Mouse (Mus musculus) embryonic facial prominence, embryonic 14.5 days (tissue): ENCODE measurements around the gene Ppp1r15b. TPM values are rescaled to one million over a fixed set of nuclear protein-coding genes. Genes with fewer than 3 reads are reported as not detected.

Experiments
- ATAC-seq: fragments of 200-750 bp; cut with Nextera tagmentation; 2 replicates; pipeline ENCODE4 v1.8.0; 2017; ENCODE audit warnings: low read depth, moderate number of reproducible peaks, moderate TSS enrichment
- DNase-seq: peaks from one replicate; pipeline ENCODE4 v3.0.0-alpha.2; 2015; ENCODE audit warnings: low spot score
- H3K27ac ChIP-seq: fragments of 300-500 bp; sonication (generic); replicated peaks from 2 replicates; pipeline ENCODE4 v1.5.1; 2014; ENCODE audit warnings: low read depth, mild to moderate bottlenecking, low read length, moderate library complexity
- H3K27me3 ChIP-seq: fragments of 300-500 bp; sonication (generic); replicated peaks from 2 replicates; pipeline ENCODE4 v1.6.1; 2014; ENCODE audit warnings: low read length; ENCODE audit not compliant: control insufficient read depth, insufficient read depth
- H3K36me3 ChIP-seq: fragments of 300-500 bp; sonication (generic); 2 replicates; pipeline ENCODE4 v1.6.1; 2014; ENCODE audit warnings: low read length, mixed read lengths; ENCODE audit not compliant: control insufficient read depth, insufficient read depth
- H3K4me1 ChIP-seq: fragments of 300-500 bp; sonication (generic); 2 replicates; pipeline ENCODE4 v1.6.1; 2014; ENCODE audit warnings: antibody characterized with exemption, low read length; ENCODE audit not compliant: control insufficient read depth, insufficient read depth
- H3K4me2 ChIP-seq: fragments of 300-500 bp; sonication (generic); 2 replicates; pipeline ENCODE4 v1.6.1; 2014; ENCODE audit warnings: low read depth, mild to moderate bottlenecking, low read length, moderate library complexity, mixed read lengths
- H3K4me3 ChIP-seq: fragments of 300-500 bp; sonication (generic); 2 replicates; pipeline ENCODE4 v1.5.1; 2014; ENCODE audit warnings: low read depth, mild to moderate bottlenecking, low read length
- H3K9ac ChIP-seq: fragments of 300-500 bp; sonication (generic); 2 replicates; pipeline ENCODE4 v1.6.1; 2014; ENCODE audit warnings: low read depth, mild to moderate bottlenecking, low read length, moderate library complexity, mixed read lengths
- H3K9me3 ChIP-seq: fragments of 300-500 bp; sonication (generic); 2 replicates; pipeline ENCODE4 v1.6.1; 2016; ENCODE audit warnings: low read length; ENCODE audit not compliant: control insufficient read depth
- WGBS: fragments of 180-500 bp; shearing (Covaris S2); extraction: QIAGEN DNeasy Blood & Tissue Kit; methylation state at CpG from one replicate; pipeline ENCODE4 v1.1.7; 2014; 5-methylcytosine and 5-hydroxymethylcytosine counted together
- polyA plus RNA-seq: library from polyadenylated mRNA; unstranded; fragments of >200 nt; fragmentation: Nextera tagmentation; extraction: Ambion mirVana; gene quantifications from 2 replicates; pipeline ENCODE4 v1.2.1, GENCODE M21; 2014

Ppp1r15b gene
- polyA plus RNA-seq, 1 experiment from 2014 or later, result 42.0 TPM

DNA sequence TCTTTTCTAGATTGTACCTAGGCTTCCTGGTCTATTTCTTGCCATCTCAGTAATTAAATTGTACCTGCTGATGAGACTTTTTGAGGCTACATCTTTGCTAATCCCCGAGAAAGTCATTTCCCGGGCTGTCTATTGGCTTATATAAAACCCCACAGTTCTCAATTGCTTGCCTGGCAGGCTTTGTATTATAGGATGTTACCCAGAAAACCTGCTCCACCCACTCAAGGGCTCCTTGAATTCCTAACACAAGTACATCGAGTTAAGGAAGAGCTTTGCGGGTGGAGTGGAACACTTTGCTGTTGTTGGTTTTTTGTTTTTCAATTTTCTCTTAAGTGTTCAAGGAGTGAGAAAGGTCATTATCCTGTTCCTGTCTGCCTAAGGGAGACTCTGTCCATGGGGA lies 41.5 kb upstream of the Ppp1r15b start:
- Histone ChIP-seq H3K4me1 (no peaks in the 10 kb centered on the region), H3K27ac (no peak overlapping the region), H3K9ac (no peak overlapping the region), H3K4me2 (no peak overlapping the region), H3K27me3 (no peaks in the 10 kb centered on the region), H3K36me3 (peaks cover 38% of the 10 kb centered on the region), H3K9me3 (no peaks in the 10 kb centered on the region), H3K4me3 (no peak overlapping the region)
- no peak for ATAC-seq
- WGBS, result 79% methylated on average over 4 of the region's 4 CpGs
- DNase-seq, result no peak

DNA sequence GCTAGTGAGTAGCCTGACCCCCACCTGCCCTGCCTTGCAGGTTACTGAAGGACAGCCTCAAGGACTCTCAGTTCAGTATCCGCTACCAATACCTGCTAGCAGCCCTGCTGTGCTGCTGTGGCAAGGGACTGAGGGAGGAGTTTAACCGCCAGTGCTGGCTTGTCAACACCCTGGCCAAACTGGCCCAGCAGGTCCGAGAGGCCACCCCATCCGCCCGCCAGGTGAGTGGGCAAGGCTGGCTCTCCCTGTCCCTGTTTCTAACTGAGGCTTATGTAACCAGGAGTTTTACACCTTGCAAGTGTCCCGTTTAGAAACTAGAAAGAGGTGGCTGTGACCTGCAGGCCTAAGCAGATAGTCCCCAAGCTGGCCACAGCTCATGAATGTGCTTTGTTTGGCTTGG lies 40.3 kb upstream of the Ppp1r15b start:
- H3K36me3 ChIP-seq, result peaks cover 48% of the 10 kb centered on the region
- ATAC-seq (peak; percentile 42; the same call in 1 of the 2 replicates), DNase-seq (peak; percentile 43)
- H3K27me3 ChIP-seq, result no peaks in the 10 kb centered on the region
- WGBS, result 56% methylated on average over 6 of the region's 6 CpGs
- no peak overlapping the region for H3K4me3 ChIP-seq
- H3K4me2 ChIP-seq, result no peak overlapping the region
- H3K9ac ChIP-seq, result no peak overlapping the region
- no peaks in the 10 kb centered on the region for H3K4me1 ChIP-seq
- H3K27ac ChIP-seq, result no peak overlapping the region
- H3K9me3 ChIP-seq, result no peaks in the 10 kb centered on the region

- Histone ChIP-seq H3K4me3 (no peak overlapping the region), H3K9ac (no peak overlapping the region), H3K27me3 (no peaks in the 10 kb centered on the region), H3K27ac (no peak overlapping the region), H3K9me3 (no peaks in the 10 kb centered on the region), H3K4me2 (no peak overlapping the region), H3K4me1 (no peaks in the 10 kb centered on the region), H3K36me3 (peaks cover 50% of the 10 kb centered on the region)
- DNase-seq (no peak), ATAC-seq (no peak)
- 80% methylated on average over 8 of the region's 8 CpGs for WGBS
Measured at GRCm38 (mm10) chr1:133091483-133091882, 39.5 kb upstream of the Ppp1r15b start.

GRCm38 (mm10) chr1:133093719-133094118 lies 37.2 kb upstream of the Ppp1r15b start:
- no peak overlapping the region for H3K9ac ChIP-seq
- DNase-seq (no peak), ATAC-seq (no peak)
- 78% methylated on average over 7 of the region's 7 CpGs for WGBS
- H3K4me2 ChIP-seq, result no peak overlapping the region
- H3K27me3 ChIP-seq, result no peaks in the 10 kb centered on the region
- H3K27ac ChIP-seq, result no peak overlapping the region
- H3K9me3 ChIP-seq, result no peaks in the 10 kb centered on the region
- peaks cover 65% of the 10 kb centered on the region for H3K36me3 ChIP-seq
- H3K4me3 ChIP-seq, result no peak overlapping the region
- no peaks in the 10 kb centered on the region for H3K4me1 ChIP-seq

DNA sequence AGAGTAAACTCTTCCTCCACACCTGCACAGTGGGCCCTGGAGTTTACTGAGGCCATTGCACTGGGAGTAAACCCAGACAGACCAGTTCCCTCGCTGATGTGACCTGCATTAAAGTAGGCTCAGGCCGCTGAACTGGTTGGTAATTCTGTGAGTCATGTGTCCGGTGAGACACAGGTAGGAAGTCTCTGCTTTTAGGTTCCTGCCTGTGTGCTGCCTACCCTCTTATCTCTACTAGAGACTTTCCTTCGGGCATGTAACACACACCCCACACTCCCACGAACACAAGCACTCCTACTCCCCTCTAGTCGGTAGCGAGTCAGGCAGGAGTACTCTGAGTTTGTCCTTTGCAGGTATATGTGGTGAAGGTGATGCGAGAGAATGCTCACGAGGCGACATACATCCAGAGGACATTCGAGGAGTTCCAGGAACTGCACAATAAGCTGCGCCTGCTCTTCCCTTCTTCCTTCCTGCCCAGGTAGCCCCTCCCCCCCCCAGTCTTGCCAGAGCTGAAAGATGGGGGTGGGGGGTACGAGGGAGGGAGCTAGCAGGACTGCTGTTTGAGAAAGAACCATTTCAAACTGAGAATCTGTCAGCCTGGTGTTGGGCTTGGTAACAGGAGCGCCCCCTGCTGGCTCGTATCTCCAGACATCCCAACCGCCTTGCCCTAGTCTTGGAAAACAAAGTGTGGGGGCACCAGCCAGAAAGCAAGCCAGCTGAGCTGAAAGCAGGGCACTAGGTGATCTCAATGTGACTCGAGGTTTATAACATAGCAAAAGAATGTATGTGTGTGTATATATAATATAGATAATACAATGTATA lies 29.8 kb upstream of the Ppp1r15b start:
- peak; percentile 76; the same call in 1 of the 2 replicates for ATAC-seq
- 37% methylated on average over 17 of the region's 17 CpGs for WGBS

GRCm38 (mm10) chr1:133102108-133102507 lies 28.8 kb upstream of the Ppp1r15b start:
- no peak overlapping the region for H3K27ac ChIP-seq
- H3K27me3 ChIP-seq, result no peaks in the 10 kb centered on the region
- 76% methylated on average over 5 of the region's 5 CpGs for WGBS
- H3K4me1 ChIP-seq, result no peaks in the 10 kb centered on the region
- H3K36me3 ChIP-seq, result peaks cover 72% of the 10 kb centered on the region
- H3K4me3 ChIP-seq, result no peak overlapping the region
- no peak overlapping the region for H3K9ac ChIP-seq
- no peak for DNase-seq
- no peak overlapping the region for H3K4me2 ChIP-seq
- no peaks in the 10 kb centered on the region for H3K9me3 ChIP-seq
- ATAC-seq, result no peak

More for the DNA sequence above, 29.8 kb upstream of the Ppp1r15b start:
- Histone ChIP-seq H3K27me3 (no peaks in the 10 kb centered on the region), H3K4me2 (no peak overlapping the region), H3K9ac (no peak overlapping the region), H3K4me3 (no peak overlapping the region), H3K4me1 (no peaks in the 10 kb centered on the region), H3K27ac (no peak overlapping the region), H3K36me3 (peaks cover 79% of the 10 kb centered on the region), H3K9me3 (no peaks in the 10 kb centered on the region)
- DNase-seq, result peak; percentile 74

GRCm38 (mm10) chr1:133103315-133103714 lies 27.6 kb upstream of the Ppp1r15b start:
- ATAC-seq (no peak), DNase-seq (no peak)
- H3K36me3 ChIP-seq, result peaks cover 67% of the 10 kb centered on the region
- no peak overlapping the region for H3K9ac ChIP-seq
- WGBS, result 94% methylated on average over 7 of the region's 7 CpGs
- H3K4me1 ChIP-seq, result no peaks in the 10 kb centered on the region
- H3K4me3 ChIP-seq, result no peak overlapping the region
- no peak overlapping the region for H3K4me2 ChIP-seq
- no peaks in the 10 kb centered on the region for H3K9me3 ChIP-seq
- H3K27ac ChIP-seq, result no peak overlapping the region
- no peaks in the 10 kb centered on the region for H3K27me3 ChIP-seq

DNA sequence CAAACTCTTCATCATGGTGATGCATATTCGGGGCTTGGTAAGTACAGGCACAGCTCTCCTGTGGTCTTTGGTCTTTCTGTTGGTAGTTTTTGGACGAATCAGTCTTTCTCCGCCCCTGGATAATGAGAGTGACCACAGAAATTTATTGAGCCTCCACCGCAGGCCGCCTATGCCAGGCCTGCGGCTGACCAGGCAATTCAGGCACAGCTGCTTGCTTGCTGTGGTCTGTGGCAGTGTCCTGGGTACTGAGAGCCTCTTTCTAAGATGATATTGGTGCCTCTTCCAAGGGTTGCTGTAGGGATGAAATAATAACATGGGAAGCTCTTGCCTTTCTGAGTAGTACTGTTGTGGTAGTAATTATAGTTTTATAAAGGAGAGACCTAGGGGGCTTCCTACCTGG lies 27.1 kb upstream of the Ppp1r15b start:
- Histone ChIP-seq H3K4me1 (no peaks in the 10 kb centered on the region), H3K4me2 (no peak overlapping the region), H3K27me3 (no peaks in the 10 kb centered on the region), H3K4me3 (no peak overlapping the region), H3K9me3 (no peaks in the 10 kb centered on the region), H3K9ac (no peak overlapping the region), H3K36me3 (peaks cover 62% of the 10 kb centered on the region), H3K27ac (no peak overlapping the region)
- WGBS, result 93% methylated on average over 6 of the region's 6 CpGs
- no peak for DNase-seq
- ATAC-seq, result no peak

DNA sequence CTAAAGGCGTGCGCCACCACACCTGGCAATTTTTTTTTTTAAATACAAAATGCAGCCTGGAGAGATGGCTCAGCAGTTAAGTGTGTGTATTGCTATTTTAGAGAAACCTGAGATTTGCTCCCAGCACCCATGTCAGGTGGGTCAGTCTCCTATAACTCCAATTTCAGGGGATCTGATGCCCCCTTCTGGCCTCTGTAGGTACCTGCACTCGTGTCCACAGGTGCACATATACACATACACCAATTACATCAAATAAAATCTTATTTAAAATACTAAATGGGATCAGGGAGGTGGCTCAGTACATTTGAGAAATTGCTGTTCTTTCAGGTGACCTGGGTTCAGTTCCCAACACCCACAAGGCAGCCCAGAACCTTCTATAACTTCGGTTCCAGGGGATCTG lies 14.8 kb upstream of the Ppp1r15b start:
- Histone ChIP-seq H3K27me3 (no peaks in the 10 kb centered on the region), H3K27ac (no peak overlapping the region), H3K9me3 (no peaks in the 10 kb centered on the region), H3K36me3 (no peaks in the 10 kb centered on the region), H3K4me3 (no peak overlapping the region), H3K4me1 (peaks cover 14% of the 10 kb centered on the region; the same call in 1 of the 2 replicates), H3K4me2 (no peak overlapping the region), H3K9ac (no peak overlapping the region)
- WGBS, result 90% methylated on average over 4 of the region's 4 CpGs
- DNase-seq (no peak), ATAC-seq (no peak)
